Mouse (Mus musculus) G1E (cell line): ENCODE data around the gene Cideb. TPM values are rescaled to one million over a fixed set of nuclear protein-coding genes. Genes with fewer than 3 reads are reported as not detected.

ENCODE experiments used
- ATAC-seq: 2 replicates; pipeline ENCODE4 v1.8.0; 2016; ENCODE audit warnings: mild to moderate bottlenecking; ENCODE audit not compliant: insufficient number of reproducible peaks, poor library complexity, low FRiP score, severe bottlenecking; ENCODE audit errors: extremely low read depth
- DNase-seq: peaks from one replicate; pipeline ENCODE4 v3.0.0; 2012; ENCODE audit warnings: low spot score
- H3K27me3 ChIP-seq: 2 replicates; pipeline ENCODE4 v1.6.1; 2012; ENCODE audit warnings: mild to moderate bottlenecking, low read length, inconsistent platforms; ENCODE audit not compliant: insufficient read depth
- H3K36me3 ChIP-seq: replicated peaks from 2 replicates; pipeline ENCODE3; 2012; ENCODE audit warnings: mild to moderate bottlenecking, inconsistent platforms
- H3K4me1 ChIP-seq: 2 replicates; pipeline ENCODE4 v1.6.1; 2012; ENCODE audit warnings: low read depth, low read length, inconsistent platforms, mixed read lengths; ENCODE audit not compliant: insufficient read depth
- H3K4me3 ChIP-seq: 2 replicates; pipeline ENCODE4 v1.5.1; 2012; ENCODE audit warnings: low read depth, mild to moderate bottlenecking, inconsistent platforms, low read length, moderate library complexity, mixed read lengths
- H3K9me3 ChIP-seq: replicated peaks from 2 replicates; pipeline ENCODE4 v1.6.1; 2012; ENCODE audit warnings: inconsistent platforms
- CTCF ChIP-seq: IDR thresholded peaks from 2 replicates; pipeline ENCODE4 v1.5.1; 2012; ENCODE audit warnings: low read depth, low read length, inconsistent platforms, mixed read lengths
- GATA1 ChIP-seq: IDR thresholded peaks from 2 replicates; pipeline ENCODE4 v1.6.1; 2012; ENCODE audit warnings: borderline replicate concordance, low read length, inconsistent platforms, mixed read lengths
- GATA2 ChIP-seq: IDR thresholded peaks from 2 replicates; pipeline ENCODE4 v1.6.1; 2012; ENCODE audit warnings: low read depth, low read length, inconsistent platforms, borderline replicate concordance
- POLR2AphosphoS5 ChIP-seq: IDR thresholded peaks from 2 replicates; pipeline ENCODE4 v1.6.1; 2012; ENCODE audit warnings: low read depth, low read length, inconsistent platforms; ENCODE audit not compliant: insufficient replicate concordance
- TAL1 ChIP-seq: conservative IDR thresholded peaks from 2 replicates; pipeline ENCODE4 v1.6.1; 2012; ENCODE audit warnings: low read depth, low read length, inconsistent platforms, mixed read lengths
- polyA plus RNA-seq: library from polyadenylated mRNA; stranded (reverse); fragments of >175 nt; gene quantifications from 2 replicates; pipeline ENCODE4 v1.2.3, GENCODE M21; 2012
- total RNA-seq, 2 experiments: library from RNA; stranded (forward) in 1 of 2; stranded (reverse) in 1 of 2; fragments of 200-1000 nt in 1 of 2; fragments of >200 nt in 1 of 2; fragmentation: Nextera tagmentation in 1 of 2; gene quantifications; 2 replicates each; pipeline ENCODE4 v1.2.3; 2014 to 2017

Cideb gene
- total and polyA plus RNA-seq, 3 experiments, result 0.38 TPM; not detected in 2

DNA sequence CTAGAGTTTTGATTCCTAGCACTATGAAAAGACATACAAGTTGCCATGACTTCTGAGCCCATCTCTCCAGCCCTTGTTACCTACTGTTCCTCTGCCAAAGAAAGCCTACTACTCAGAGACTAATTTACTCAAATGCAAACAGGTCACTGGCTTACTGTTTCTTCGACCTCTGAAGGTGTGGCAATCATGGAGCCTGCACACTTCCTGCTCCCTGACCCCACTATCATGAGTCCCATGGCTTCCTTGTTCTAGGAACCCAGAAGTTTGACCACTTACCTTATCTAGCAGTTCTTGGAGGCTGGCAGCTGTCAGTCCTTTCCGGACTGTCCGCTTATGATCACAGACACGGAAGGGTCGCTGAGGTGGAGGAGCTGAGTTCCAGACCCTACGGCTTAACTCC is 692 bp downstream of the Cideb start:
- H3K4me3 ChIP-seq, result no peak overlapping the region

DNA sequence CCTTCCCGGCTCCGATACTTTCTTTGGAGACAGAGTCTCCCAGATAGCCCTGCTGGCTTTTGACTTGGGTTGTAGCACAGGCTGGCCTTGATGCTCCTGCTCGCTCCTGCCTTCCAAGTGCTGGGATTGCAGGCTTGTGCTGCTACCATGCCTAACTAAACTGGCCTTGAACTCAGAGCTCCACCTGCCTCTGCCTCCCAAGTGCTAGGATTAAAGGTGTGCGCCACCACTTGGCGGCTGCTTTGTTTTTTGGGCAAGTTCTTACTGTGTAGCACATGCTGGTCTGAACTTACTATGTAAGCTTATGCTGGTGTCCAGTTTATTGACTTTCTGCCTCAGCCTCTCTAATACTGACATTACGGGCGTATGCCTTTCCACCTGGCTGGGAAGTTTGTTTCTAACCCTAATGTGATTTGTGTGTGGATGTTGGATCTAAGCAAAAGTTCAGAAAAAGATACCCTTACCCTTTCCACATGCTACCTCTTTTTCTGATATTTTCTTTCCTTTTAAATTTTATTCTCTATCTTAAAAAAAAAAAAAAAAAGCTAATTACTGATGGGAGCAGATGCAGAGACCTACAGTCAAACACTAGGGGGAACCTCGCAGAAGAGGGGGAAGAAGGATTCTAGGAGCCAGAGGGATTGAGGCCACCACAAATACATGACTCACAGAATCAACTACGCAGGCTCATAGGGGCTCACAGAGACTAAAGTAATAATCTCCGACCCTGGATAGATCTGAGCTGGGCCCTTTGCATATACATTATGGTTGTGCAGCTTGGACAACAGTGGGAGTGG is 11.0 kb downstream of the Cideb start:
- H3K4me3 ChIP-seq, result peak overlapping the region; percentile 85; the same call in 1 of the 2 replicates
- H3K36me3 ChIP-seq, result peaks cover 72% of the 10 kb centered on the region
- DNase-seq (no peak), ATAC-seq (no peak)
- no peaks in the 10 kb centered on the region for H3K9me3 ChIP-seq
- no peak for TF ChIP-seq GATA1
- TF ChIP-seq CTCF, result no peak
- TF ChIP-seq TAL1, result no peak
- TF ChIP-seq POLR2AphosphoS5, result no peak
- no peak for TF ChIP-seq GATA2
- no peaks in the 10 kb centered on the region for H3K27me3 ChIP-seq
- H3K4me1 ChIP-seq, result peaks cover 36% of the 10 kb centered on the region

More for the DNA sequence above, 692 bp downstream of the Cideb start:
- Histone ChIP-seq H3K36me3 (peaks cover 57% of the 10 kb centered on the region), H3K9me3 (peaks cover 3% of the 10 kb centered on the region; the same call in 1 of the 2 replicates), H3K27me3 (peaks cover 7% of the 10 kb centered on the region; the same call in 1 of the 2 replicates), H3K4me1 (peaks cover 30% of the 10 kb centered on the region)
- DNase-seq (no peak), ATAC-seq (no peak)
- TF ChIP-seq CTCF (no peak), GATA2 (no peak), TAL1 (no peak), POLR2AphosphoS5 (no peak), GATA1 (no peak)

DNA sequence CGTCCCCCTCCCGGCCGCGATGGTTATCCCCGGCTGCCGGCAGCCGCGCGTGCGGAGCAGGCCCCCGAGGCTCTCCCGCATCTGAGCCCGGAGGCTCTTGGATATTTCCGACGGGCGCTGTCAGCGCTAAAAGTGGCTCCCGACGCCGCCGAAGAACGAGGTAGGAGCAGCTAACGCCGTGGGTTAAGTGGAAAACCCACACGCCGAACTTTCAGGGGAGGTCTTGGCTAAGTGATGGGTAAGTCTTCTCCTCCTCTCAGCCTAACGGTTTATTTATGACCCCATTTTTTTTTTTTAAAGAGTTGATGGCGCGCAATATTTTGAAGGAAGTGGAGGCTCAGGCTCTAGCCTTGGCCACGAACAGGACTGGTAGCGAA is 12.4 kb downstream of the Cideb start:
- peak overlapping the region; percentile 85 for H3K4me3 ChIP-seq
- H3K9me3 ChIP-seq, result no peaks in the 10 kb centered on the region
- no peak for DNase-seq
- peaks cover 68% of the 10 kb centered on the region for H3K36me3 ChIP-seq
- peaks cover 43% of the 10 kb centered on the region for H3K4me1 ChIP-seq
- no peak for ATAC-seq
- H3K27me3 ChIP-seq, result no peaks in the 10 kb centered on the region
- TF ChIP-seq TAL1 (no peak), CTCF (no peak), POLR2AphosphoS5 (no peak), GATA1 (no peak), GATA2 (no peak)

DNA sequence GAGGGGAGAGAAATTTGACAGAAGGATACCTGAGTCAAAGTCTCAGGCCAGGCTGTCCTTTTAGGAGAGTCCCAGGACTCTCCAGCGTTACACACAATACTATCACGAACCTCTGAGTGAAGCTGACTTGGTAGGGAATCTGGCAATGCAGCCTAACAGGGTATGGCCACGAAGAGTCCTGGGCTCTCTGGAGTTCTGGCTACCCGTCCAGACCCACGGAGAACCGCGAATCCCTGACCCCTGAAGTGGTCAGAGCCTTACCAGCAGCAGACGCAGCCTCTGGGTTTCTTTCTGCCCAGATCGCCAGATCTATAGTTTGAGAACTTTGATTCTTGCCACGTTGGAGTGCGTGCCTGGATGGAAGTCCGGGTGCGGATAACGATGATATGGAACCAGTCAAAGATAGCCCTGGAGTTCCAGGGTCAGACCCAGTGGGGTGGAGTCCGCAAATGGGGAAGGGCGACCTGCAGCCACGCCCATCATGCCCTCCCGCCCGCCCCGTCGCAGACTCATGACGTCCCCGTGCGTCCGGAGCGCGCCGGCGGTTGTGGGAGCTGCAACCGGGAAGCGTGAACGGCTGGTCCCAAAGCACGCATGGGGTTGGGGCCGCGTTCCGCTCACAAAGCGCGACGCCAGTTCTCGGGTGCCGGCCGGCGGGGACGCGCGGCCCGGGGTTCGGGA is 12.9 kb downstream of the Cideb start, which contains the start of the genes Dhrs1 and Nop9:
TSS of gene Dhrs1 (minus strand) at position 511 of the 681 bp plus-strand sequence.
TSS of gene Nop9 (plus strand) at position 514 of the 681 bp plus-strand sequence.
- peaks cover 43% of the 10 kb centered on the region for H3K4me1 ChIP-seq
- peaks cover 68% of the 10 kb centered on the region for H3K36me3 ChIP-seq
- H3K27me3 ChIP-seq, result no peaks in the 10 kb centered on the region
- DNase-seq (peak; percentile 95), ATAC-seq (peak; percentile 55)
- H3K4me3 ChIP-seq, result peak within 1 kb of the TSS; percentile 85
- no peaks in the 10 kb centered on the region for H3K9me3 ChIP-seq
- TF ChIP-seq CTCF (no peak), TAL1 (no peak), GATA1 (no peak), POLR2AphosphoS5 (no peak)

DNA sequence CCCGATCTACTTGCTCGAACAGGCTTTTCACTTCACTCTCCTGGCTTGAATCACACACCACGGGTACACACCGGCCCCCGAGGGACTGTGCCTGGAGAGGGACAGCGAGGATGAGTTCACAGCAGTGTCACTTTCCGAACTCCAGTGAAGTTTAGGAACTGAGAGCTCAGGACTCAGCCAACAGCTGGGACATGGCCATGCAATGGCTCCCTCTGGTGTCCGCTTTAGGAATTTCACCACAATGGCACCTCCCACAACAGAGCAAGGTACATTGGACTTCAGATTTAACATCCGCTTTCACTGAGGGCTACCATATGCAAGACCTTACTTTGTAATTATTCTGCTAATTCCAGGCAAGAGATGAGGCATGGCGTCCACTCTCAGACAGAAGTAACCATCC is 14.5 kb downstream of the Cideb start:
- peak; percentile 68 for DNase-seq
- peaks cover 68% of the 10 kb centered on the region for H3K36me3 ChIP-seq
- TF ChIP-seq POLR2AphosphoS5 (no peak), CTCF (peak; percentile 99), GATA1 (no peak)

DNA sequence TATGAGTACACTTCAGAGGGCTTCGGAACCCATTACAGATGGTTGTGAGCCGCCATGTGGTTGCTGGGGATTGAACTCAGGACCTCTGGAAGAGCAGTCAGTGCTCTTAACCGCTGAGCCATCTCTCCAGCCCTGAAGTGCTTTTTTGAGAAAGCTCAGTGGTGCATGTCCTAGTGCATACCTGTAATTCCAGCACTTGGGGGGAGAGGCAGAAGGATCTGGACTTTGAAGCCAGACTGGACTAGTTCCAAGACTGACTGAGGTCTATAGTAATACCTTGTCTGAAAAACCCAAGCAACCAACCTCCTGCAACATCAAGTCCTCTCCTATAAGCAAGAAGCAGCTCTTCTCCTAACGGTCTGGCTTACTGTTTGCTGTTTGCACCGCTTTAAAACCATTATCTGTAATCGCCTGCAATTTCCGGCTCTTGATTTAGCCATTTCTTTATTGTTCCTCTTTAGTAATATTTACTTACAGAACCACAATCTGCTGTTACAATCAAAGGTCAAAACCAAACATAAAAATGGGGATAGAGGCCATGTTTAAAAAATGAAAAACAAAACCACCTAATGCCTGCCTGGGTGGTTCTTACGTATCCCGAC is 21.1 kb downstream of the Cideb start:
- Histone ChIP-seq H3K36me3 (peaks cover 41% of the 10 kb centered on the region), H3K27me3 (peaks cover 20% of the 10 kb centered on the region), H3K9me3 (no peaks in the 10 kb centered on the region), H3K4me3 (no peak overlapping the region), H3K4me1 (peaks cover 16% of the 10 kb centered on the region)
- TF ChIP-seq POLR2AphosphoS5, result no peak
- TF ChIP-seq CTCF, result no peak
- TF ChIP-seq GATA1, result no peak
- no peak for TF ChIP-seq TAL1
- TF ChIP-seq GATA2, result no peak
- ATAC-seq (peak; percentile 8; the same call in 1 of the 2 replicates), DNase-seq (no peak)

More for the DNA sequence above, 14.5 kb downstream of the Cideb start:
- H3K27me3 ChIP-seq, result no peaks in the 10 kb centered on the region
- H3K4me3 ChIP-seq, result no peak overlapping the region
- 0 out of 2 replicates have a peak, but pooled peaks have one; percentile 32 for ATAC-seq
- H3K9me3 ChIP-seq, result no peaks in the 10 kb centered on the region
- H3K4me1 ChIP-seq, result peaks cover 43% of the 10 kb centered on the region
